In the genomic region with DNA sequence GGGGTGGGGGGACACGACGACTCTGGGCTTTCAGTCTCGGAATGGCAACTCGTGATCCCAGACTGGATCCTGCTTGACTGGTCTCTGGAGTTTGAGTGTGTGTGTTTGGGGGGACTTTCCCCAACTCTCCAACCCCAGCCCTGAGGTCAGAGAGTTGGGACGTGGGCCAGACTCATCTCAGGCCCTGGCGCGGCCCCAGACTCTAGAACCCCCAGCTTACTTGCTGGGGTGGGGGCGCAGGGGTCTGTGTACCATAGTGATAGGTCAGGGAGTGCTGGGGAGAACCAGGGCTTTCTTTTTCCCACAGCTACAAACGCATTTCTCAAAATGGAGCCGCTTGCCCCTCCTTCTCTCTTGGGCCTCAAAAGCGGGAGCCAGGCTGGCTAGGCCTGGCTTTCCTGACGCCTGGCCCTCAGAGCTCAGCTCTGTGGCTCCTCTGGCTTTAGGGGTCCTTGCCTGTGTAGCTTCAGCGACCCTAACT, we compare ENCODE assay signal across 8 mouse cellular contexts. TPM values are rescaled to one million over a fixed set of nuclear protein-coding genes. Genes with fewer than 3 reads are reported as not detected.
DNase-seq lines count a peak whose midpoint lies in the region; ATAC-seq and TF ChIP-seq lines count a peak whose summit lies in the region.

No protein-coding gene starts in this region.

- H3K79me2 ChIP-seq in liver, adult 2 months (ENCODE audit: control insufficient read depth, insufficient read depth, low read length): peaks cover 16% of the 10 kb centered on the region; the same call in 1 of the 2 replicates

- peak overlapping the region; percentile 63 for H3K4me3 ChIP-seq in liver, adult 2 months (ENCODE audit: insufficient read depth, low read depth, low read length)
- peak overlapping the region; percentile 78 for H3K4me3 ChIP-seq in embryonic facial prominence, embryonic 11.5 days (ENCODE audit: low read depth, low read length)
- peak overlapping the region; percentile 60 for H3K4me3 ChIP-seq in hindbrain, embryonic 12.5 days
- peak overlapping the region; percentile 51 to 63 for H3K4me3 ChIP-seq in liver, embryonic 14.5 days (ENCODE audit: insufficient read depth in 1 of 2, low read depth in 2 of 2, low read length in 2 of 2)

- peak overlapping the region; percentile 67 for H3K9ac ChIP-seq in liver, adult 2 months (ENCODE audit: low read depth, low read length)
- H3K9ac ChIP-seq in embryonic facial prominence, embryonic 11.5 days (replicated peaks; ENCODE audit: low read length): peak overlapping the region; percentile 96
- H3K9ac ChIP-seq in hindbrain, embryonic 12.5 days: peak overlapping the region; percentile 84
- H3K9ac ChIP-seq in liver, embryonic 14.5 days (replicated peaks): peak overlapping the region; percentile 52

- no peaks in the 10 kb centered on the region for H3K27me3 ChIP-seq in liver, adult 2 months (ENCODE audit: control insufficient read depth, insufficient read depth, low read length)
- H3K27me3 ChIP-seq in embryonic facial prominence, embryonic 11.5 days (ENCODE audit: control insufficient read depth, insufficient read depth, low read length): no peaks in the 10 kb centered on the region
- peaks cover 4% of the 10 kb centered on the region; the same call in 1 of the 2 replicates for H3K27me3 ChIP-seq in hindbrain, embryonic 12.5 days
- peaks cover 2% of the 10 kb centered on the region; the same call in 1 of the 2 replicates for H3K27me3 ChIP-seq in liver, embryonic 14.5 days (ENCODE audit: control insufficient read depth, insufficient read depth, low read length)

- WGBS in liver, adult 2 months: 29% methylated on average over 13 of the region's 13 CpGs
- whole genome bisulfite sequencing in embryonic facial prominence, embryonic 11.5 days: 0% methylated on average over 13 of the region's 13 CpGs
- WGBS in hindbrain, embryonic 12.5 days: 0% methylated on average over 12 of the region's 13 CpGs
- 16% methylated on average over 13 of the region's 13 CpGs for WGBS in liver, embryonic 14.5 days (ENCODE audit: insufficient replicate concordance)

- no peak for TF ChIP-seq POLR2A in liver, adult 2 months (IDR thresholded peaks at IDR 0.05; ENCODE audit: extremely low read depth, insufficient read depth, low read length)

- 0 out of 2 replicates have a peak, but pooled peaks cover 3% of the 10 kb centered on the region for H3K36me3 ChIP-seq in liver, adult 2 months (ENCODE audit: control insufficient read depth, insufficient read depth, low read length)
- H3K36me3 ChIP-seq in embryonic facial prominence, embryonic 11.5 days (replicated peaks; ENCODE audit: control insufficient read depth, insufficient read depth, low read depth, low read length): no peaks in the 10 kb centered on the region
- H3K36me3 ChIP-seq in hindbrain, embryonic 12.5 days: peaks cover 13% of the 10 kb centered on the region
- no peaks in the 10 kb centered on the region for H3K36me3 ChIP-seq in liver, embryonic 14.5 days (replicated peaks; ENCODE audit: control insufficient read depth, insufficient read depth, low read depth)

- peak overlapping the region; percentile 58 for H3K27ac ChIP-seq in liver, adult 2 months (replicated peaks; ENCODE audit: insufficient read depth, low read depth, low read length)
- peak overlapping the region; percentile 97 for H3K27ac ChIP-seq in embryonic facial prominence, embryonic 11.5 days (replicated peaks; ENCODE audit: low read depth, low read length)
- H3K27ac ChIP-seq in hindbrain, embryonic 12.5 days: peak overlapping the region; percentile 98
- no peak overlapping the region for H3K27ac ChIP-seq in liver, embryonic 14.5 days

- ATAC-seq in embryonic facial prominence, embryonic 11.5 days (replicated peaks; ENCODE audit: insufficient number of reproducible peaks, low FRiP score, low TSS enrichment, low read depth): no peak
- peak; percentile 12 for ATAC-seq in hindbrain, embryonic 12.5 days (ENCODE audit: low FRiP score)
- no peak for ATAC-seq in liver, embryonic 14.5 days (ENCODE audit: insufficient read depth)
- no peak for ATAC-seq in frontal cortex, adult (ENCODE audit: low TSS enrichment)

- peaks cover 16% of the 10 kb centered on the region for H3K4me1 ChIP-seq in liver, adult 2 months (ENCODE audit: control insufficient read depth, insufficient read depth, low read length)
- peaks cover 2% of the 10 kb centered on the region; the same call in 1 of the 2 replicates for H3K4me1 ChIP-seq in embryonic facial prominence, embryonic 11.5 days (ENCODE audit: control insufficient read depth, insufficient read depth, low read length)
- peaks cover 68% of the 10 kb centered on the region for H3K4me1 ChIP-seq in hindbrain, embryonic 12.5 days
- H3K4me1 ChIP-seq in liver, embryonic 14.5 days (replicated peaks; ENCODE audit: control insufficient read depth in 2 of 2, insufficient read depth in 2 of 2, low read length in 1 of 2): peaks cover 3 to 20% of the 10 kb centered on the region in 2 experiments; a peak in 3 of 4 replicates

- no peak for TF ChIP-seq EP300 in liver, embryonic 14.5 days (IDR thresholded peaks at IDR 0.05; ENCODE audit: low read depth)

- no peak for TF ChIP-seq CTCF in liver, adult 2 months (IDR thresholded peaks at IDR 0.05; ENCODE audit: low read depth, low read length)
- no peak for TF ChIP-seq CTCF in liver, embryonic 14.5 days (IDR thresholded peaks at IDR 0.05; ENCODE audit: low read depth)

- H3K4me2 ChIP-seq in embryonic facial prominence, embryonic 11.5 days (ENCODE audit: low read depth, low read length): peak overlapping the region; percentile 90
- peak overlapping the region; percentile 91 for H3K4me2 ChIP-seq in hindbrain, embryonic 12.5 days (replicated peaks)
- peak overlapping the region; percentile 90 for H3K4me2 ChIP-seq in liver, embryonic 14.5 days (ENCODE audit: low read depth)

- no peaks in the 10 kb centered on the region for H3K9me3 ChIP-seq in embryonic facial prominence, embryonic 11.5 days (replicated peaks; ENCODE audit: control insufficient read depth, low read length)
- H3K9me3 ChIP-seq in hindbrain, embryonic 12.5 days (replicated peaks): no peaks in the 10 kb centered on the region
- no peaks in the 10 kb centered on the region for H3K9me3 ChIP-seq in liver, embryonic 14.5 days (ENCODE audit: control insufficient read depth, low read length)

- DNase-seq in liver, adult 2 months (ENCODE audit: extremely low read depth, low read depth, low spot score): no peak
- no peak for DNase-seq in liver
- DNase-seq in embryonic facial prominence, embryonic 11.5 days (ENCODE audit: low spot score): peak; percentile 53
- no peak for DNase-seq in liver, embryonic 14.5 days (ENCODE audit: low read depth in 3 of 3, low spot score in 3 of 3)
- peak; percentile 51 for DNase-seq in retina, postnatal 1 day
- DNase-seq in thymus, adult 18-20 months: no peak

RNA-seq across cellular contexts. Expression of a gene that starts 4.2 kb away (rescaled TPM):
- 3.4 and 4.6 TPM in 2 replicates for total RNA-seq in liver, adult 2 months (2014; rRNA removed)
- 14.2 and 14.3 TPM in 2 replicates for polyA plus RNA-seq in liver, adult 2 months (2012; rRNA removed)
- 53.2 and 57.8 TPM in 2 replicates for polyA plus RNA-seq in embryonic facial prominence, embryonic 11.5 days (2014; fragmentation: Nextera tagmentation; extraction: Ambion mirVana)
- 71.0 and 72.1 TPM in 2 replicates for polyA plus RNA-seq in hindbrain, embryonic 12.5 days (2016; fragmentation: Nextera tagmentation; extraction: Ambion mirVana)
- polyA plus RNA-seq in liver, embryonic 14.5 days (2012; rRNA removed): 4.8 and 6.2 TPM in 2 replicates
- polyA plus RNA-seq in liver, embryonic 14.5 days (2014; fragmentation: Nextera tagmentation; extraction: Ambion mirVana): 3.7 and 6.0 TPM in 2 replicates

RNA-seq across cellular contexts. Expression of a gene that starts 12.1 kb away (rescaled TPM):
- total RNA-seq in liver, adult 2 months (2014; rRNA removed): 26.6 and 32.3 TPM in 2 replicates
- polyA plus RNA-seq in liver, adult 2 months (2012; rRNA removed): 76.2 and 80.0 TPM in 2 replicates
- polyA plus RNA-seq in embryonic facial prominence, embryonic 11.5 days (2014; fragmentation: Nextera tagmentation; extraction: Ambion mirVana): 62.9 and 66.8 TPM in 2 replicates
- polyA plus RNA-seq in hindbrain, embryonic 12.5 days (2016; fragmentation: Nextera tagmentation; extraction: Ambion mirVana): 79.4 and 81.6 TPM in 2 replicates
- polyA plus RNA-seq in liver, embryonic 14.5 days (2012; rRNA removed): 28.9 and 30.5 TPM in 2 replicates
- polyA plus RNA-seq in liver, embryonic 14.5 days (2014; fragmentation: Nextera tagmentation; extraction: Ambion mirVana): 19.6 and 20.5 TPM in 2 replicates

RNA-seq across cellular contexts. Expression of a gene that starts 12.9 kb away (rescaled TPM):
- total RNA-seq in liver, adult 2 months (2014; rRNA removed): 7.8 and 9.3 TPM in 2 replicates
- polyA plus RNA-seq in liver, adult 2 months (2012; rRNA removed): 11.8 and 11.9 TPM in 2 replicates
- polyA plus RNA-seq in embryonic facial prominence, embryonic 11.5 days (2014; fragmentation: Nextera tagmentation; extraction: Ambion mirVana): 18.0 and 19.7 TPM in 2 replicates
- polyA plus RNA-seq in hindbrain, embryonic 12.5 days (2016; fragmentation: Nextera tagmentation; extraction: Ambion mirVana): 19.7 and 21.7 TPM in 2 replicates
- 6.0 and 8.0 TPM in 2 replicates for polyA plus RNA-seq in liver, embryonic 14.5 days (2012; rRNA removed)
- 4.3 TPM in 2 replicates for polyA plus RNA-seq in liver, embryonic 14.5 days (2014; fragmentation: Nextera tagmentation; extraction: Ambion mirVana)

RNA-seq across cellular contexts. Expression of a gene that starts 27.1 kb away (rescaled TPM):
- total RNA-seq in liver, adult 2 months (2014; rRNA removed): not detected in 2 replicates
- polyA plus RNA-seq in liver, adult 2 months (2012; rRNA removed): 0.06 TPM in 1 of 2 replicates, not detected in the other
- polyA plus RNA-seq in embryonic facial prominence, embryonic 11.5 days (2014; fragmentation: Nextera tagmentation; extraction: Ambion mirVana): 0.21 and 0.41 TPM in 2 replicates
- 0.72 and 0.81 TPM in 2 replicates for polyA plus RNA-seq in hindbrain, embryonic 12.5 days (2016; fragmentation: Nextera tagmentation; extraction: Ambion mirVana)
- 0.02 and 0.03 TPM in 2 replicates for polyA plus RNA-seq in liver, embryonic 14.5 days (2012; rRNA removed)
- polyA plus RNA-seq in liver, embryonic 14.5 days (2014; fragmentation: Nextera tagmentation; extraction: Ambion mirVana): not detected in 2 replicates

RNA-seq across cellular contexts. Expression of a gene that starts 28.9 kb away (rescaled TPM):
- total RNA-seq in liver, adult 2 months (2014; rRNA removed): 0.65 and 0.94 TPM in 2 replicates
- 0.76 and 1.5 TPM in 2 replicates for polyA plus RNA-seq in liver, adult 2 months (2012; rRNA removed)
- polyA plus RNA-seq in embryonic facial prominence, embryonic 11.5 days (2014; fragmentation: Nextera tagmentation; extraction: Ambion mirVana): 14.7 and 15.4 TPM in 2 replicates
- 38.2 and 41.6 TPM in 2 replicates for polyA plus RNA-seq in hindbrain, embryonic 12.5 days (2016; fragmentation: Nextera tagmentation; extraction: Ambion mirVana)
- polyA plus RNA-seq in liver, embryonic 14.5 days (2012; rRNA removed): 2.4 TPM in 2 replicates
- 1.8 and 2.5 TPM in 2 replicates for polyA plus RNA-seq in liver, embryonic 14.5 days (2014; fragmentation: Nextera tagmentation; extraction: Ambion mirVana)

Comparison
In these comparisons a context has a peak if more than half of its experiments do, and no peak if none do; other contexts are left out.
1. DNase-seq: peak in embryonic facial prominence, embryonic 11.5 days (single experiment) and retina, postnatal 1 day (single experiment); none in liver, adult 2 months (single experiment), liver (single experiment), liver, embryonic 14.5 days (0 of 3) and thymus, adult 18-20 months (0 of 2).
2. Peak in every context shown above with its lines, with median percentiles within 50 percentile points of each other: H3K4me3 ChIP-seq, H3K9ac ChIP-seq and H3K4me2 ChIP-seq.